Mouse (Mus musculus) 3134 (cell line): ENCODE data around the gene Tlk2.

Experiments used
- DNase-seq: peaks from one replicate; pipeline ENCODE4 v3.0.0-alpha.2; 2011; ENCODE audit warnings: low spot score; ENCODE audit not compliant: insufficient read length; ENCODE audit errors: extremely low read depth

The Tlk2 gene

DNA sequence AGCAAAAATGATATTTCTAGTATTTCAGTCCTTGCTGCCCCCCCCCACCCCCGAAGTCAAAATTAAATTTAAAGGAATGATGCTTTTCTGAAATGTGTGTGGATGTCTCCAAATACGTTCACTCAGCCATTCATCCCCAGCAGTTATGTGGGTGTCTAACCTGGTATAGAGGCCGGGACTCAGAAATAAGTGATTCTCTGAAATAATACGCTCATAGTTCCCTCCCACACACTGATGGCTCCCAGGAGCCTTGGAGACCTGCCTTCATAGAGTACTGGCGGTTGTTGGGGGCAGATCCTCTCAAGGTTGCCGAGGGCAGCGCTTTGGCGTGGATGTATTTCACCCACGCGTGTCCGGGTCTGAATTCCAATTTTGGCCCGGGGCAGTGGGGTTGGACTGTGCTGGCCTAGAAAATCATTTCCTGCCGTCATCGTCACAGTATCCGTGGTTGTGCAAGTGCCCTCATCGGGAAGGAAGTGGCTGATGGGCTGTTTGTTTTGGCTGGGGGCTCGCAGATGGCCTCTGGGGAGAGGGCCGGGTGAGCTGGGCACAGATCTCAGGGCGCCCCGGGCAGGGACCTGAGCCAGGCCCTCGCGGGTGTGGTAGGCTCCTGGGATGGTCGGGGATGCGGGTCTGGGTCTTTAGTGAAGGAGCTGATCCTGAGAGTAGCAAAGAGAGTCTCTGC, 132.8 kb downstream of the Tlk2 start:
- peak; percentile 89 for DNase-seq

DNA sequence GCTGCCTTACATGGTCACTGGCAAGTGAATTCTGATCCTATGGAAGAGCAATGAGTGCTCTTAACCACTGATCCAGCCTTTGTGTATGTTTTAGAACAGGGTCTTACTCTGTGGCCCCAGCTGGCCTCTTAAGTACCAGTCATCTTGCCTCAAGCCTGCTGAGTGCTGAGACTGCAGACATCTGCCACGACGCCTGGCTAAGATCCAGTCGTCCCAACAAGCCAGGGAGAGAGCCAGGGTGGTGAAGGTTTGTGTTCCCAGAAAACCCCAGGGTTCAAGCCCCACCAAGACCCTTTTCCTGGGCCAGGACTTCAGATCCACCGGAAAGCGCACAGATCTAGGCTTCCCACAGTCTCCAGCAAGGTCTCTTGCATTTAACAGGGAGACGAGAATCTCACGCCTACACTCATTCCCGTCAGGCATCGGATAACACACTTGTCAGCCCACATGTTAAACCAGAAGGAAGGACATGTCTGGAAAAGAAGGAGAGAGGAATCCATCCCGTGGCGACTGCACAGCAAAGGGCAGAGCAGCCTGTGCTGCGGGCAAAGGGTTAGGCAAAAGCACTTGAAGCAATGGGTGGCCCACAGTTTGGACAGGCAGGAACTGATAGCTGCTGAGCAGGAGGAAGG, 133.8 kb downstream of the Tlk2 start:
- DNase-seq: peak; percentile 70

DNA sequence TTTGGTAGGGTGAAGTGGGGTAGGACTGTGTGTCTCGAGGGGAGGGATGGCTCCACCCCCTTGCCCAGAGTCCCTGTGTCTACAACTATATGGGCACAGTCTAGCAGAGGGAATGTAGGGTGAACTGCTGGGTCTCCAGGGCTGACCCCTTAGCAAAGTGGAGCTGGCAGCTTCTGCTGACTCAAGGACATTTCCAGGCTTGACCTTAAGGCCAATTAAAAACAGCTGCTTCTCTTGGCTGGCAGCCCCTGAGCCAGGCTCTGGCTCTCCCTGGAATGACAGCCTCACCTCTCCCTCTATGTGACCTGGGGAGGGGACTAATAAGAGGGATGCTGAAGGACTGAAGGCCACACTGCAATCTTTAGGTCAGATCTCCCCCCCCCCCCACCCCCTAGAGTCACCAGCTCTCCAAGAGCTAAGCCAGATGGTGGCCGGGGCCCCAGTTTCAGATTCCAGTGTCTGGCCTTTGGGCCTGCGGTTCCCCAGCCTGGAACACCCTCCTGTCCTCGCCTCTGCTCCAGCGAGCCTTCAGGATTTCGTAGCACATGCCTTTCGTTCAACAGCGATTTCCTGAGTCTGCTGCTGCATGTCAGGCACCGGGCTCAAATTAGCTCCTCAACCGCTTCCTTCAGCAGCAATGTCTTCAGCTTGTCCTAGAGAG, 134.5 kb downstream of the Tlk2 start:
- peak; percentile 50 for DNase-seq

DNA sequence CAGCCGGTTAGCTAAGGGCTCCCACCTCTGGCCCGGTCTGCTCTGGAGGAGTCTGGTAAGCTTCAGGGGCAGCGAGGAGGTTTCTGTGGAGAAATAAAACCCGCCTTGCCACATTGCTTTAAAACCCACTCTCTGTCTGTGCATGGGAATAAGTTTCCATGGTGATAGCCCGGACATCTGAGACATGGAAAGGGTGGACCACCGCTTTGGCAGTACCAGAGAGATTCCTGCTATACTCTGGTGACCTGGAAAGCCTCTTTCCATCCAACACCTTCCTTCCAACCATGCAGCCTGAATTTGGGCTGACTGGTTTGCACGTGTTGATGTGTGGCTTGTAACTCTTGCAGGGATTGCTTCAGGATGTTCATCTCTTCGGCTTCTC, 135.0 kb downstream of the Tlk2 start:
- no peak for DNase-seq

DNA sequence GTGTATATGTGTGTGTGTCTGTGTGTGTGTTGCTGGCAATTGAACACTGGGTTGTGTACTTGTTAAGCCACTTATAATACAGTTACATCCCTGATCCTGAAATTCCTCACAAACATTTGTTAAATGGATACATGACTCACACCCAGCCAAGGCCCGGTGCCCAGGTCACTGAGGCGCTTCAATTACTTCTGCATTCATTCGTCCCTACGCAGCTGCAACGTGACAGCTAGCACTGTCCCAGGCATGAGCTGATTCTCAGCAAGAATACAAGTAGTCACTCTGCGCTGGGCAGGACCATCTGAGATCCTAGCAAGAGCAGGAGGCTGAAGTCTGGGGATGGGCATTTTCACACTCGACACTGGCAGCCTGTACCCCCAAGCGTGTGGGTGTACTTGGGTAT, 136.7 kb downstream of the Tlk2 start:
- peak; percentile 66 for DNase-seq

DNA sequence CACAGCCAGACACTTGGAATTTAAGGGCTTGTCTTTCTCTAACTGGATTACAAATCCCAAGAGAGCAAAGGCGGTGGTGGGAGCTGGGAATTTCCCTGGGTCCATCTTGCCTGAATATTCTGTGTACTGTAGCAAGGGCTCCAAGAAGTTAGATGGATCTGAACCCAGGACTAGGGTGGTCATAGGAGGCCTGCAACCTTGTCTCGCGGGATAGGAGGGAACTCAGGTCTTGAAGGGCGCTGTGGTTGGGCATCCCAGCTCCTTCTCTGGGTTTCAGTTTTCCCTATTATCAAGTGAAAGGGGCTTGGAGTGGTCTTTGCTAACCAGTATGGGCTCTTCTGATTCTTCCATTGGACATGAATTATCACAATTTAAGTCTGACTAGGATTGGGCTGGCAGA, 137.5 kb downstream of the Tlk2 start:
- no peak for DNase-seq

DNA sequence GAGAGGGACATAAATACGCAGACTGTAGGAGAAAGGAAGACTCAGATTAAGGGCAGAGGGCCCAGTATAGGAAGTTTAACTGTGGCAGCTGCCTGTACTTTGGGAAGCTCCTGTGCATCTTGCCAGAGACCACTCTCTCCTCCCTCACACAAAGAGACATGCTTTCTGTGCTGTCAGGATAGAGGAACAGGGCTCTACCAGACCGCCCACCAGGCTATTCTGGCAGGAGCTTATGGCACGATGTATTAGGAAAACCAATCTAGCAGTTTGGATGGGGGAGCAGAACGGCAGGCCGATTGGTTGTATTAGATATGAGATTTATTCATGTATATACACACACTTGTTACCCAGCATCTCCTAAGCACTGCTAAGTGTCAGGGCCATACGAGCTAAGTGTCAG, 139.2 kb downstream of the Tlk2 start:
- DNase-seq: no peak

DNA sequence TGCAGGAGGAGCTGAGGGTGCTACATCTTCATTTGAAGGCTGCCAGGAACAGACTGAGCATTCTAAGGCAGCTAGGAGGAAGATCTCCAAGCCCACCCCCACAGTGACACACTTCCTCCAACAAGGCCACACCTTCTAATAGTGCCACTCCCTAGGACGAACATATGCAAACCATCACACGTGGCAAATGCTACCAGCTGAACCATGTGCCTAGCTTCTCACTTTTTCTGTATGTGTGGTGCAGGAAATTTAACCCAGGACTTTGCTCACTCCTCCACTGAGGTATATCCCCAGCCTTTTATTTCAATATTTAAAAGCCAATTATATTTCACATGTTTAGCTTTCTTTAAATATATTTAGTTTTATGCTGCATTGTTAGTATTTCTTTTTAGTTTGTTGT, 142.5 kb downstream of the Tlk2 start:
- no peak for DNase-seq

DNA sequence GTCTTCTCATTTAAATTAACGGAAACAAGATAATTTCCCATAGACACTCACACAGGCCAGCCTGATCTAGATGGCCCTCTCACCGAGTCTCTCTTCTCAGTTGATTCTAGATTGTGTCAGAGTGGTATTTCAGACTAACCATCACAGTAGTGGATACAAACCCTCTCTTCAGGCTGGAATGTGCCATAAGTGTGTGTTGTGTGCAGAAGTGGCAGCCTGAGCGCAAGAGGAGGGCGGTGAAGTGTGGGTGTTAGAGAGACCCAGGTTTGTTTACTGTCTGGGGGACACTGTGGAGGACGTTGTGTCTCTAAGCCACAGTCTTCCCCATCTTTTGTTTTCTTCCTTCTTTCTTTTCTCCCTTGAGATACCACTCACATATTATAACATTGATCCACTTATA, 144.9 kb downstream of the Tlk2 start:
- DNase-seq: no peak

- DNase-seq: no peak
Observed at GRCm38 (mm10) chr11:105327101-105327500, 148.5 kb downstream of the Tlk2 start.

DNA sequence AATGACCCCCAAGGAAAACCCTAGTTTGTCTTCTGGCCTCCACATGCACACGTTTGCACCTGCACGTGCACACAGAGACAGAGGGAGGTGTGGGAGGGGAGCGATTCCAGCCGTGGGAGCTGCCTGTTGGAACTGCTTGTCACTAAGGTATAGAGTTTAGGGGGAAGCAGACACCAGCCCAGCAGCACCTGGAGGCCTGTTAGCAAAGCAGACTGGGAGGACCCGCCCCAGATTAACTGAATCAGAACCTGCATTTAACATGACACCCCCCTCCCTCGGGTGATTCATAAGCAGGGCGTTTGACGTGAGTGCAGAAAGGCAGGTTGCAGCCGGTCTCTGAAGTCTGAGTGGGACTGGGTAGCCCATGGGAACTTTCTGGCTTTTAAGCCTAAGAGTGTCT, 151.4 kb downstream of the Tlk2 start:
- DNase-seq: no peak

- no peak for DNase-seq
Observed at GRCm38 (mm10) chr11:105331129-105331528, 152.5 kb downstream of the Tlk2 start.

GRCm38 (mm10) chr11:105331732-105332131, 153.1 kb downstream of the Tlk2 start:
- peak; percentile 46 for DNase-seq

- DNase-seq: peak; percentile 42
Observed at GRCm38 (mm10) chr11:105332468-105332867, 153.9 kb downstream of the Tlk2 start.
